Mouse (Mus musculus) frontal cortex, postnatal 10 days (tissue): Measurements from ENCODE around the gene Etv2.

Experiments used
- DNase-seq, 2 experiments: peaks; one replicate each; pipeline ENCODE4 v3.0.0; 2022; ENCODE audit warnings: low spot score in 2 of 2, mixed read lengths in 1 of 2

Etv2 gene

DNA sequence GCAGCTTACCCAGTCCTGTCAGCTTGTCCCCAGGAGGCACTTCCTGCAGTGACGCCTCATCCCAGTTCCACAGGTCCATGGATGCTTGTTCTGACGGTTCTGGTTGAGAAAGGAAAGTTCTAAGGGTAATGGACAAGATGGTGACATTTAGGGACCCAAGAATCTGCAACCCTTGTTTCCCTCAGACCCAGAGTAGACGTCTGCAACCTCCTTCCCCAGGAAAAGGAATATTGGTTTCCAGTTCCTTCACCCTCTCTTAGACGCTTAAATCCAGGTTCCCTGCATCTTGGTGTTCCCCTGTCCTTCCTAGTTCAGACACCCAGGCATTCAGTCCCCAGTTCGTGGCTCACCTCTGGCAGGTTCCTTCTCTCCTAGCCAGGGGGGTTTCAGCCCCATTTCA is at the start of gene Etv2:
Etv2 (minus strand) TSS at position 101 of the 400 bp plus-strand sequence.
- DNase-seq: no peak

DNA sequence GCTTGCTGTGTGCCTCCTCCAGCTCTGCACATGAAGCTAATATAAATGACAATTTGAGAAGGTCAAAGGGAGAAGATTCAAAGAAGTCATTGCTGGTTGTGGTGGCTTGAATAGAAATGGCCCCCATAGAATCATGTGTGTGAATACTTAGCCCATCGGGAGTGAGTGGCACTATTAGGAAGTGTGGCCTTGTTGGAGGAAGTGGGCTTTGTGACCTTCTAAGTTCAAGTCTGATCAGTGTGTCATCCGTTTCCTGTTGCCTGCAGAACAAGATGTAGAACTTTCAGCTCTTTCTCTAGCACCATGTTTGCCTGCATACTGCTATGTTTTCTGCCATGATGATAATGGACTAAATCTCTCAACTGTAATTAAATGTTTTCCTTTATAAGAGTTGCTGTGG is 47.8 kb upstream of the Etv2 start:
- no peak for DNase-seq

DNA sequence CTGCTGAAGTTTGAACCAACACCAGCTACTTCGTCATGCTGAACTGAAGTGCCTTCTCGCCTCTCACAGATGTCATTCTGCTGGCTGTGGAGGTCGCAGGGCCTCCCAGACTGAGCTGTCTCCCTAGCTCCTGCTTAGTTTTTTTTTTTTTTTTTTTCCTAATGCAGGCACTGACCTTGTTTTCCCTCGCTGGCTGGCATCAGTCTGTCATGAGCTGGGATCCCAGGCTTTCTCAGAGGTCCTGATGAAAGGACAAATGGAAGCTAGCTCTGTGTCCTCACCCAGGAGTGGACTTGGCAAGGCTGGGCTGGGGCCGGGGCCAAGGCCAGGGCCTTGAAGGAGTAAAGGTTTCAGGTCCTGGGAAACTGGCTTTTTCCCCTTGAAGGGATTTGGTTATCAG is 46.2 kb upstream of the Etv2 start:
- no peak for DNase-seq

DNA sequence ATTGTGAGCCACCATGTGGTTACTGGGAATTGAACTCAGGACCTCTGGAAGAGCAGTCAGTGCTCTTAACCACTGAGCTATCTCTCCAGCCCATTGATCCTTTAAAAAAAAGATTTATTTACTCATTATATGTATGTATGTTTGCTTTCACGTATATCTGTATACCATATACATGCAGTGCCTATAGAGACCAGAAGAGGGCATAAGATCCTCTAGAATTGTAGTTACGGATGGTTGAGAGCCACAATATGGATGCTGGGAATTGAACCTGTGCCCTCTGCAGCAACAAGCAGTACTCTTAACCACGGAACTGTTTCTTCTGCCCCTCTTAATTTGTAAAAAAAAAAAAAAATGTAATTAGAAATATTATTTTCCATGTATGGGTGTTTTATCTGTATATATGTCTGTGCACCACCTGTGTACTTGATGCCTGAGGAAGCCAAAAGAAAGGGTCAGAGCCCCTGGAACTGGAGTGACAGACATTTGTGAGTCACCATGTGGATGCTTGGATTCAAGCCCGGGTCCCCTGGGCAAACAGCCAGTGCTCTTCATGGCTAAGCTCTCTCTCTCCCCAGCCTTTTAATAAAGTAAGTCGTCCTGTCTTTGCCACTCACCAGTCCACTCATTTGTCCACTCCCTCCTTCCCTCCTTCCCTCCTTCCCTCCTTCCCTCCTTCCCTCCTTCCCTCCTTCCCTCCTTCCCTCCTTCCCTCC is 42.8 kb upstream of the Etv2 start:
- no peak for DNase-seq

DNA sequence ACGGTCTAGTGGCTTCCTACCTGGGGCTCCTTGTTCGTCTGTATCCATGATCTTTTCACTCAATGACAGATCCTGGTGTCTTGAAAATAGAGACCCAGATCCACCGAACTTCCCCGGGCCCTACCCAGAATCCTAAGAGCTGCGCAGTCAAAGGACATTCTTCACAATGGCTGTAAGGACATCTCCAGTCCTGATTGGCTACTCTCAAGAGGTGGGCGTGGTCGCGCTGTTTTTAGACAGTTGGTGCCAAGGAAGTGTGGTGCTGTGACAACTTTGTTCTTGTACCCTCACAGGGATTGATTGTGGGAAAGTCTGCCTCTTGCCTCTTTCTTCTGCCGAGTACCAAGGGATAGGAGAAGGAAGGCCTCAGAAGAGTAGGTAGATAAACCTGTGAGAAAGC is 35.8 kb upstream of the Etv2 start, which contains the start of gene Pmis2:
Pmis2 (minus strand) TSS at position 126 of the 400 bp plus-strand sequence.
- no peak for DNase-seq

DNA sequence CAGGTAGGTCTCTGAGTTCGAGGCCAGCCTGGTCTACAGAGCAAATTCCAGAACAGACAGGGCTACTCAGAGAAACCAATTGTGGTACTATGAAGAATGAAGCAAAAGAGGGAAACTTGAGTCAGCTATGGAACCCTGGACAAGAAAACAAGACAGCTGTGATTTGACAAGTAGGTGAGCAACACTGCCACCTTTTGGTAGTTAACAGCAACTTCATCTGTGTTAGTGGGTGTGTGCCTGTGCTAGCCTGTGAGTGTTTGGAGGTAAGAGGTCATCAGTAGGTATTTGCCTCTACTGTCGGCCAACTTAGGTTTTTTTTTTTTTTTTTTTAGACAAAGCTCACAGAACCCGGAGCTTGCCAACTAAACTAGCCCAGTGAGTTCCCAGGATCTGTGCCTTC is 33.6 kb upstream of the Etv2 start:
- DNase-seq: no peak

DNA sequence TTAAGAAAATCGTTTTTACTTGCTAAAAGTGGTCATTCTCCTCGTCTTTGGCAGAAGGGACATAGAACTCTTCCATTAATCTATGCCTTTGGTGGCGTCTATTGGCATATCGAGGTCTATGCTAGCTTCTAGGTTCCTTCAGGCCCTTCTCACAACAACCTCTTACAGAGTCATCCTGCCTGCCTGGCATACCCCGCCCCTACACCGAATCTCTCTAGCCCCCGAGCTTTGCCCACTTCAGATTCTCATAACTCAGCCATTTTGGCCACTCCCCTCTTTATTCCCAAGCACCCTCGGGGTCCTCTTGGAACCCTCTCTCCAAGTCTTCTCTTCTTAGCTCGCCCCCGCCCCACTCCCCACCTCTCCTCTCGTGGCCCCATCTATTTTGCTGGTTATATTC is 29.7 kb upstream of the Etv2 start:
- no peak for DNase-seq

DNA sequence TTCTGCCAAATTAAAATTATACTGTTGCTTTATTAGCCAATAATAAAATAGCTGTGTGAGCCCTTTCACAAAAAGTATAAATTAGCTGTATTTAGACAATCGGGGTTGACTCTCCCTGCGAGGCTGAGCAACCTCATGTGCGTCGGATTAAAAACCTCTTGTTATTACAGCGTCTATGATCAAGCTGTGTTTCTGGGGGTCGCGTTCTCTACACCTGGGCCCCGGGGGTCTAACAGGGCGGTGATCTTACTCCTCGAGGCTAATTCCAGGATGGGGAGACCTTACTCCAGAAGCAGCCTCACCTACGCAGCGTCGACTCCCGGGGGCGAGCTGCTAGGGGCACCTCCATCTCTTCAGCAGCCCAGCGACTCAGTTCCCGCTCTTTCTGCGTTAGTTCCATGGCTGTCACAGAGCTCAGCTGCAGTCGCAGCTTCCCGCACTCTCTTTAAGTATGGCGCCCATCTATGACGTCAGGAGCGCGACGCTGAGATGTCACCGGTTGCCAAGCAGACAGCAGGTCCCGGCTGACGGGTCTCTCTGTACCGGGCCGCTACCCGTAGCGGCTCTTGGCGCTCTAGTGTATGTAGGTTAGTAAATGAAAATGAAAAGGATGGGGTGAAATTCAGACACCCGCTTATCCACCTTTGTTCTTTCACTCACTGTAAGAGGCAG is 29.0 kb upstream of the Etv2 start, which contains the start of gene Haus5:
Haus5 (minus strand) TSS at position 466 of the 672 bp plus-strand sequence.
- peak; percentile 87 to 91 for DNase-seq

DNA sequence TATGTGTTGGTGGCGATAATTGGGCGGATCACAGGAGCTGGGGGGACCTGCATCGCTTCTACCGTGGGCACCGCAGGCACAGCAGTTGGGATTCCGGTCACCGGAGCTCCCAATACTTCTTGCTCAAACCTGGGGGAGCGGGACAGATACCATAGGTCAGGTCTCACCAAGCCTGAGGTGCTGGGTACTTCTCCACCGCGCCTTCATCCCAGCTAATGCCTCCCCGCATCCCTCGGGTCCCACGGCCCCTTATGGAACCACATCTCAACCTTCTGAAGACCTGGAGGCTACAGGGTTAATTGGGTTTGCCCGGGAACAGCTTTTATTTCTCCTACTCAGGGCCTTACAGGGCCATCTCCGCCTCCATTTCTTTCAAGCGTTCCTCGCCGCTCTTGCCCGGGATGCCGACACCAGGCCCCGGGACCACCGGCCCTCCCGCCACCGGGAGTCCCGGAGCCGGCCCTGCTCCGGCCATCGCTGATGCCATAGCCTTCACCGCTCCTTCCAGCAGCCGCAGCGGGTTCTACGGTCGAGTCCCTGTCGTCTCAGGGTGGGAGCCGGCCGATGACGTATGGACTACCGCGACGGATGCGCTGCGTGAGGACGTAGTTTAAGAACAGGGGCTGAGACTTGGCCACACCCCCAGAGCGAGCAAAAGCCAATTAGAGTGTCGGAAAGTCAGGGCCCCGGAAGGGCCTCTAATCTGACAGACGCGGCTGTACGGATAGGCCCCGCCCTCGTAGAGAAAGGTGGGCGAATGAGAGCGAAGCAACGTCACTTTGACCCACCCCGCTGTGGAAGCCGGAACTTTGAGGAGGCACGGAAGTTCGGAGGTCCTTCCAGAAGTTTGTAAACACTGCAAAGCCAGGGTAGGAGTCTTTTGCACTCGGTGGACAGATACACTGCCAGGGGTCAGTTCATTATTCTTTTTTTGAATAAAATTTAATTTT is 14.2 kb upstream of the Etv2 start, which contains the start of gene Rbm42:
Rbm42 (minus strand) TSS at position 727 of the 950 bp plus-strand sequence.
- DNase-seq: peak; percentile 99

DNA sequence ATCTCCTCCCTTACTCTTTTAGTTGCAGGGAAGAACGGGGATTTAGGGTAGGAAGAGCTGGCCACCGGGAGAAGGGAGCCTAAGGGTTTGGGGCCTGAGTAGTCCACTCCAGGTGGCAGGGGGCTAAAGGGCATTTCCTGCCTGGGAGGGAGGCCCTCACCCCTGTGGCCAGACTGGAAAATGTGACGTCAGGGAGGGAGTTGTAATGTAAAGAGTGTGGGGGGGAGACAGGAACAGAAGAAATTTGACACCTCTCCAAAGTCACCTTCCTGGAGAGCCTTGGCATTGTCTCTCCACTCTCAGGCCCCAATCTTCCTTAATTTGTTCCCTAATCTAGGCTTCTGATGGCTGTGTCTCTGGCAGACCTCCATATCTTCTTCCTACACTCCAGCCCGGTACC is 3.4 kb upstream of the Etv2 start:
- DNase-seq: no peak

DNA sequence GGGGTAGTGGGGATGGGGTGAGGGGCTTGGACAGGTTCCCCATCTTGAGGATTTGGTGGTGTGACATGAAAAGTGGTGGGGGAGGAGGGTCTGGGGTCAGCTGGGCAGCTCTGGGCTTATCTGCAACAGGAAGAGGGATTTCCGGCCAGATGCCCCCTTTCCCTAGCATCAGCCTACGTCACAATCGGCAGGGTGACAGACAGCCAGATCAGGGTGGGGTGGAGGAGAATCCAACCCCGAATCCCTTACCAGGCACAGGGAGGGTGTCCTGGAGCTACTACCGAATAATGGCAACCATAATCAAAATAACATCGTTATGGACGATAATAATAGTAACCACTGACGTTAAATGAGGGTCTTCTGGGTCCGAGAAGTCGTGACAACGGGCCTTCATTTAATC is 743 bp upstream of the Etv2 start:
- DNase-seq: no peak

DNA sequence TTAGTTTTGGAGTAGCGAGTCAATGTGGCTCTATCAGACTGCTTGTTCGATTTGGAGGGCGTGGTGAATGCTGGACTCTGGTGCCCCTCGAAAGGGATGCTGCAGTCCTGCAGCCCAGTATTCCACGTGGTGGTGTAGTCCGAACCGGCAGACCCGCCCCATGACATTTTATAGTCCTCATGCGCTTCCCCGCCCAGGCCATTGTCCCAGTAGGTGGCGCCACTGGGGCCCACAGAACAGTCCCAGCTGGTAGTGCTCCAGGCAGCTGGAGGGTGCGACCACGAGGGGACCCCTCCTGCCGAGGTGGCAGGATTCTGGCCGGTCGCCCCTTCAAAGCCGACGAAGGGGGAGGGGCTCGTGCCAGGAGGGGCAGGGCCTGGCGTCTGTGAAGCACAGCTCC is 1.0 kb downstream of the Etv2 start:
- DNase-seq: peak in 1 of 2 experiments; percentile 25

DNA sequence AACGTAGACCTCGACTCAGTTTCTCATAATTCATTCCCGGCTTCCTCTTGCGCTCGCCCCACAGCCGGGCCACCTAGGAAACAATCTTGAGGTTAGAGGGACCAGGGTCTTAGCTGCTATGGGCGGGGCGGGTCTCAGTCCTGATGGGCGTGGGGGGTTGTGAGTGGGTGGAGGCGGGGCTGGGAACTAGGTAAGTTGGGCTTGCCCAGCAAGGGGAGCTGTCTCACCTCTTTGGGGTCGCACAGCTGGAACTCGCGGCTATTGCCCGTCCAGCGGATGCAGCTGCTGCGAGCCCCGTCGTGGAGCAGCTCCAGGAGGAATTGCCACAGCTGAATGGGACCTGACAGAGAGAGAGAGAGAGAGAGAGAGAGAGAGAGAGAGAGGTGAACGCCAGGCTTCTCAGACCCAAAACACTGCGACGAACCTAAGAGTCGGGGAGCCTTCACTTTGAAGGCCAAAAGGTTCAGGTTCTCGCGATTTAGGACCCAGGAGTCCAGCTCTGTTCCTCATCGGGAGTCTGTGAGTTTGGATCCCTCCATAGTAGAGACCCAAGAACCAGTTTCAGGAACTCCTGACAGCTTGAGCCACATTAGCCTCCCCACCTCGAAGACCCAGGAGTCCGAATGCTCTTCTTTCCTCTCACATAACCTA is 1.8 kb downstream of the Etv2 start:
- no peak for DNase-seq

DNA sequence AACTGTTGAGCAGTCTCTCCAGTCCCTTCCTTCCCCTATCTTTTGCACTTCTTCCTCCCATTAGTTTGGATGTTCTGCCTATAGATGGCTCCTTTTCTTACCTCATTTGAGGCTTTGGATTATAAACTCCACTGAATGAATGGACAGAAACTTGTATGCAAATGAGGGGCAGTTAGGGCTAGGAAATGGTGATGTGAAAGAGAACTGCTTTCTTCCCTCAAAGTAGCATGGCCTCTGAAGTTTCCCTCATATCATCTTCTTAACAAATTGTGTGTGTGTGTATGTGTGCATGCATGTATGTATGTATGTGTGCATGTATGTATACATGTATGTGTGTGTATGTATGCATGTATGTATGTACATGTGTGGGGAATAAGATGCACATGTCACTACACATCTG is 6.6 kb downstream of the Etv2 start:
- DNase-seq: no peak

DNA sequence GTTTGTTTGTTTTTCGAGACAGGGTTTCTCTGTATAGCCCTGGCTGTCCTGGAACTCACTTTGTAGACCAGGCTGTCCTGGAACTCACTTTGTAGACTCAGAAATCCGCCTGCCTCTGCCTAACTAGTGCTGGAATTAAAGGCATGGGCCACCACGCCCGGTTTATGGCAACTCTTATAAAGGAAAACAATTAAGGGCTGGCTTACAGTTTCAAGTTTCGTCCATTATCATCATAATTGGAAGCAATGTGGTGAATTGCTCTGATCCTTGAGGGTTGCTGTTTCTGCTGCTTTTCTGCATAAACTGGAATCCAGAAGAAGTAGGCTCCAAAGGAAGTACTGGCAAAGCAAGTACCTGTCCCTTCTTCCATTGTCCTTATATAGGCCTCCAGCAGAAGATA is 9.0 kb downstream of the Etv2 start:
- no peak for DNase-seq

DNA sequence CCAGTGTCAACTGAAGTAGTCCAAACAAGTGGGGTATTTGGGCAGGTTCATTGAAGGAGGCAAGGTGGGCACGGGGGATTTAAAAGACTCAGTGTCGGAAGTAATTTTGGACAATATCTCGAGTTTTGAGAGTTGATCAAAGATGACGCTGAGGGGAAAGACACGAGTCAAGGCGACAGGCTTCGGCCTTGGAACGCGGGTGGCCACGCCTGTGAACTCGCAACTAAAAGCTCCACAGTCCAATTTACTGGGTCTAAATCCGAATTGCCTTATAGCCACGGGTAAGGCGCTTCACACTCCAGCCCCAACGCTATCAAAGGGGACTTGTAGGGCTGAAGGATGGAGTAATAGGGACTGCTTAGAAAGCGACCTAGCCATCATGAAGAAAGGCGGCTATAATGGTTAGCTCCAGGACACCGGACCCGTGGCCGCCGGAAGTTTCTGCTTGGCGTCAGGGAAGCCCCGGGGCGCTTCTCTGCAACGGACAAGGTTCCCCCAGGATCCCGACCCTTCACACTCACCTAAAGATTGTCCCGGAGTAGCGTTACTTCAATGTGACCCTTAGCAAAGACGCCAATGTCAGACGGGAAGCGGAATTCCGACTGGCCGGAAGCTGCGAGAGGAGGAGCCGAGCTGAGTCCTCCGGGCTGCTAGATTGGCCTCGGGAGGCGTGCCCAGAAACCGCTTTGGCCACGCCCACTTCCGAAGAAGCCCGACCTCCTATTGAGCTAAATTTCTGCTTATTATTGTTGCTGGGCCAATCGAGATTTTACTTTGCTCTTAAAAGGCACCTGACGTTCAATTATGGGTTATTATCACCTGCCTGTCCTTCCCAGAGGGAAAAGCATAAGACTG is 9.9 kb downstream of the Etv2 start, which contains the start of gene Cox6b1:
Cox6b1 (minus strand) TSS at position 622 of the 855 bp plus-strand sequence.
- DNase-seq: peak; percentile 76 to 84

DNA sequence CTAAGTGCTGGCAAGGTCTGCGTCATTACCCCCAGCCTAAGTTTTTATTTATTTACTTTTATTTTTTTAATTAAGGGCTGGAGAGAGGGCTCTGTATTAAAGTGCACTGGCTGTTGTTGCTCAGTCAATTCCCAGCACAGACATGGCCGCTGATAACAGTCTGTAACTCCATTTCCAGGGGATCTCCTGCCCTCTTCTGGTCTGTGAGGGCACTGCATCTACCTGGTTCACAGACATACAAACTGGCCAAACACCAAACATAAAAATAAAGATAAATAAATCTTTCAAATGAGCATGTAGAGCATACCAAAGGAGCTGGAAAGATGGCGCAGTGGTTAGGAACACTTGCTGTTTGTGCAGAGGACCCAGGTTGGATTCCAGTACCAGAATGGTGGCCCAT is 16.4 kb downstream of the Etv2 start:
- DNase-seq: no peak

DNA sequence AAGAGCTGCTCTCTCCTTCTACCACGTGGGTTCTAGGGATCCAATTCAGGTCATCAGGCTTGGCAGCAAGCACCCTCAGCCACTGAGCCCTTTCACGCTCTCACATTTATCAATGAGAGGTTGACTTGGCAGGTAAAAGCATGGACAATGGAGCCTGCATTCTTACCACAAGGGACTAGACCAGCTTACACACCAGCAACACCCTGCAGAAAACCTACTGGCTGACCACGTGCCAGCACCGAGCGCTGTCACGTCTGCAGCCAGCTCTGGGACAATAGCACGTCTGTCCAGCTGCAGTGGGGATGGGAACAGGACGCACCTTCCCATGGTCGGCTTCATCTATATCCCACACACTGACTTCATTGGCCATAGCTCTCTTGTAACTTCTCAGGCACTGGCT is 17.0 kb downstream of the Etv2 start:
- no peak for DNase-seq

DNA sequence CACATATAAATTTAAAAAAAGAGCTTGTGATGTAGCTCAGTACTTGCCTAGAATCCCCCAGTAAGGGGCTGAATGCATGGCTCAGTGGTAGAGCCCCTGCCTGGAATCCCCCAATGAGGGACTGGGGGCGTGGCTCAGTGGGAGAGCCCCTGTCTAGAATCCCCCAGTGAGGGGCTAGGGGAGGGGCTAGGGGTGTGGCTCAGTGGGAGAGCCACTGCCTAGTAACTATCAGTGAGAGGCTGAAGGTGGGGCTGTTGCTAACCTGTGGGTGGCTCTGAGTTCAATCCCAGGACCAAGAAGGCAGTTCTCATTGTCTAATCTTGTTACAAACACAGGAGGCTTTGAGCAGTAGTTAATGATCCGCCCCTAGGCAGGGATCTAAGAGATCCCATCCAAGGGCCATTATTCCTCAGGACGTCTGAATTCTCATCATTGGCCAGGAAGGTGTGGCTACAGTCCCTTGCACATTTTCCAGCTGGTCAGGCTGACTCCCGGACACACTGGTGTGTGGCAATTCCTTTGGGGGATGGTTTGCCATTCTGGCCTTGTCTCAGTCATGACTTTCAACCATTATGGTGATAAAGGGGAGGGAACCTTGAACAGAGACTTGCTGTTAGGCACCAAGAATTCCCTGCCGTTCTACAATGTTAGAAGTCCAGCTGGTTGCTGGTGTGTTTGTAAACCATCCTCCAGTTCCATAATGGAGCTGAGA is 20.4 kb downstream of the Etv2 start:
- DNase-seq: no peak

DNA sequence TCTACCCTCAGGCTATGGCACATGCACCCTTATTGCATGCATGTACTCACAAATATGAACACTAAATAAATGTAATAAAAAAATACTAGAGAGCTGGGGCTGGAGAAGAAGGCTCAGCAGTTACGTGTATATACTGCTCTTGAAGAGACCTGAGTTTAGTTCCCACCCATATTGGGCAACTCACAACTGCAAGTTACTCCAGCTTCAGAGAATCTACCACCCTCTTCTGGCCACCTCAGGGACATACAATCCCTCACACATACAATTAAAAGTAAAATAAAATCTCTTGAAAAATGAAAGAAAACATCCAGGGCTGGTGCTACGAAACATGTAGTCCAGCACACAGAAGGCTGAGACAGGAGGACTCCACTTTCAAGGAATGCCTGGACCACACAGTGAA is 21.2 kb downstream of the Etv2 start:
- no peak for DNase-seq
